Mouse (Mus musculus): Measurements from ENCODE around the gene Ptprd.
"Not testable (repeated sequence)": the region's sequence is repeated elsewhere in the genome, so short reads cannot be mapped to it uniquely, and the experiment has no call there.

Gene Ptprd

GRCm38 (mm10) chr4:76448678-76449465 is 1762.9 kb downstream of the Ptprd start:
- DNase-seq (ENCODE audit: low spot score) = no peak

DNA sequence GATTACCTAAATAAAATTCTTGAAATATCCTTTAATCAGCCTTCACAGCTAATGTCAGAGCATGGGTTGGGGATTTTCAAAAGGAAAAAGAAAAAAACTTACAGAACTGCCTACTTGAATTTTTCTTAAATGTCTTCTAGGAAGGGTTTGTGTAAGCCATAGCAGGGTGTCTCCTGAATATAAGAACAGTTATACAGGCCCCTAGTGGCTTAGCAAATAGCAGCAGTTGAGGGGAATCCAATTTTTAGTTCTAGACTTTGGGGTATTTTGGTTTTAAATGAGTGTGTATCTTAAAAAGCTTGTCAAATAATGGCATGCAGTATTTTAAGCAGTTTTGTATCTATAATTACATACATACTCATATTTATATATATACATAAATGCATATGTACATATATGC is 1764.4 kb downstream of the Ptprd start:
- no peak for DNase-seq (ENCODE audit: low spot score)

GRCm38 (mm10) chr4:76444778-76445177 is 1767.0 kb downstream of the Ptprd start:
- no peak for DNase-seq (ENCODE audit: low spot score)

DNA sequence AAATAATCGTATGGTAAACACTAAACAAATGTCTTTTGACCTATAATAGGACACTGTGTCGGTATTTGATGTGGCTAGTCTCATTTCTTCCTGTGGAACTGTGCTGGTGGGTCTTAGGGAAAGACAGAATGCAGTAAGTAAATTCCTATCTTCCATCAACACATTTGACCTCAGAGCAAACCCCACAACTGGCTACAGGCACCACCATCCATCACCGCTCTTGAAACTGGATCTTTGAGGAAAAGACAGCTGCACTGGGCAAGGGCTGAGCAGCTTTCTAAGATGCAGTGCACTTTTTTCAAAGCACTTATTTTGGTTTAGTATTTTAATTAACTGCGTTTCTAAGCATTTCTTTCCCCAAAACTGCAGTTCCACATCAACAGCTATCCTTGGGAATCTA is 1768.2 kb downstream of the Ptprd start:
- no peak for DNase-seq (ENCODE audit: low spot score)

- DNase-seq (ENCODE audit: low spot score) = no peak
Measured at GRCm38 (mm10) chr4:76440791-76441364, 1770.9 kb downstream of the Ptprd start.

DNA sequence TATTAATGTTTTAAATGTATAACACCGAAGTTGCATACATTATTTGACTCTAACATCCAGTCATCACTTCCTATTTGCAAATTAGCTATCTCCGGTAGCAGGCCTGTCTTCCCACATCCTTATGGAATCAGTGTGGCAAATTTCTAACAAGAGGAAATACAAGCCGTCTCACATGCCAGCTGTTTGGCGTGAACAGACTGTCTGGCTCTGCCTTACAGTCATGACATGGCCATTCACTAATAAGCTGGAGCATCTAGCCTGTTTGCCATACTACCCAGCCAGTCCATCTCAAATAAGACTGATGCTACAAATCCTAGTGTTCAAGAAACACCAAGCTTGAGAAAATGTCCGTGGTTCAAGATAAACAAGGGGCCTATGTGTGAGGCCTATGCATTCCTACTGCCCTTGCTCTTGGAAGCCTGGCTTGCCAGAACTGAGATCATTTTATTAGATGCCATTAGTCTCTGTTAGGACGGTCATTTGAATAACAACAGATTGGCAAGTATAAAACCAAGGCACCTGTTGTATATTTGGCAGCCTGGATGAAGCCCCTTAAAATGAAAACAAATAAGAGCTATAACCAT is 1773.2 kb downstream of the Ptprd start:
- DNase-seq (ENCODE audit: low spot score) = no peak

GRCm38 (mm10) chr4:76438068-76438467 is 1773.7 kb downstream of the Ptprd start:
- DNase-seq (ENCODE audit: low spot score) = no peak

DNA sequence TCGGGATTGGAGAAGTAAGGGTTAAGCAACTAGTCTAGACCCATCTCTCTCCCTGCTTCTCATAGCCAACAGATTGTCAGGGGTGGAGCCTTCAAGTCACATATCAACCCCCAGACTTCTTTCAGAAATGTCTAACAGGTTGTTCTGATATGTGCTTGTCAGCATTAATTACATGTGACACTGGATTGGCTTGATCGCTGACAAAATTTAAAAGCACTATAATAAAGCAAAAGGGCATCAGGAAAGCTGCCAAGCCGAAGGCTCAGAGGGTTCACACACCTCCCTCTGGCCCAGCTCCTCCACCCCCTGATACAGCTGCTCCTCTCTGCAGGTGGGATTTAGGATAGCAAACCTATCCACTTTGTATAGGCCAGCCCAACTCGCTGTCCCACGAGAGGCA is 1775.8 kb downstream of the Ptprd start:
- DNase-seq (ENCODE audit: low spot score) = no peak

- no peak for DNase-seq (ENCODE audit: low spot score)
Measured at GRCm38 (mm10) chr4:76429769-76430168, 1782.0 kb downstream of the Ptprd start.

GRCm38 (mm10) chr4:76427036-76427435 is 1784.7 kb downstream of the Ptprd start:
- DNase-seq (ENCODE audit: low spot score) = not testable (repeated sequence)

DNA sequence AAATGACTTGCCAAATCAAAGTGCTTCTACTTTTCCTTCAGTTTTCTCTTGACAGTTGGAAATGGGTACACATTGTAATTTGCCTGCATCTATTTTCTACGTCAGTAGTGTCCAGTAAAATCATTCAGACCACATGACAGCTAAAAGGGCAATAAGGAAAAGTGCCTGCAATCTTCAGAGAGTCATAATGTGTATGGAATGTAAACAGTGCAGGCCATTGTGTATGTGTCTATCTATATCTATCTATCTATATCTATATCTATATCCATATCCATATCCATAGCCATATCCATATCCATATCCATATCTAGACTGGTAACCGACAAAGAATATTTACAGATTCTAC is 1786.6 kb downstream of the Ptprd start:
- DNase-seq (ENCODE audit: low spot score) = no peak

GRCm38 (mm10) chr4:76424324-76425229 is 1787.2 kb downstream of the Ptprd start:
- DNase-seq (ENCODE audit: low spot score) = no peak

DNA sequence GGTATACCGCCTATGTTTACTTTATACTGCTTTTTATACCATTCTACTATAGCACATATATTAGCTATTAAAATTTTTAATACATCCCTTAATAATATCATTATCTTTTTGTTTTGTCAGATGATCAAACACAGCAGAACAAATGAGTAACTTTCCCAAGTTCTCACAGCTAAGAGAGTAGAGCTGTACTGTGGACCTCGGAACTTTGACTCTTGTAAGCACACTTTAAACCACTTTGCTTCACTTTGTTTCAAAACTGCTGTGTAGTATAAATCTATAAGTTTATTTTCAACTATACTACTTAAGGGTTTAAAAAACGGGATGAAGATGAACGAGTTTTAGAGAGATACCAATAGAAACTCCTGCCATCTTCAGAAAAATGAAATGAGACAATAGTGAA is 1789.6 kb downstream of the Ptprd start:
- no peak for DNase-seq (ENCODE audit: low spot score)

DNA sequence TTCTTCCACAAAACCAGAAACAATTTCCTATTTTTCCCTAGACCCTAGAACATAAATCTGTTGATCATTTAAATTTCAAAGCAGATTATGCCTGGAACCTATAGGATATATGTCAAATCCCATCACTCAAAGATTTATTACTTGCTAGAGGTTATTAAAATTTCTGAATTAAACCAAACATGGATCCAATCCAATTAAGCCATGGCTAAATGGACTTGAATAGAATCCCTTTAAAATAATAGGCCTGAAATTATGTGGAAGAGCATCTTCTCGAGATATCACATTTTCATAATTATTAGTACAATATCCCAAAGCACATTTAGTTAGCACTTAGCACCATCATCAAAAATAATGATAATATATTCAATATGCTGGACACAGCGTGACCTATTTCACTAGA is 1792.1 kb downstream of the Ptprd start:
- no peak for DNase-seq (ENCODE audit: low spot score)

- no peak for DNase-seq (ENCODE audit: low spot score)
Measured at GRCm38 (mm10) chr4:76417676-76418075, 1794.1 kb downstream of the Ptprd start.

DNA sequence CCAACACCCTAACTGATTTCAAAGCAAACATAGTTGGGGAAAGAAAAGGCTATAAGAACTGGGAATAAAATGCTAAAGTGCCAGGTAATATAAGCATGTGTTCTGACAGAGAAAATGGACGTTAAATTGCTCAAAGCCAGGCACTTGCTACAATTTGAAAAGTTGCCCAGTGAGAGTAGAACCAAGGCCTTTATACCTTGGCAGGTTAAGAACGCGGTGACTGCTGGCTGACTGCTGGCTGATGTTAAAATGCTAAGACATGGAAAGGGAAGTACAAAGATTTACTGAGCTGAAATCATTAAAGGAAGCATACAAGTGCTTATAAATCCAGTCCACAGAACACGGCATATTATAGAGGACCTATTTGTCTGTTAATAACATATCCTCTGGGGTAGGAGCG is 1796.1 kb downstream of the Ptprd start:
- no peak for DNase-seq (ENCODE audit: low spot score)

GRCm38 (mm10) chr4:76414591-76414990 is 1797.2 kb downstream of the Ptprd start:
- no peak for DNase-seq (ENCODE audit: low spot score)

GRCm38 (mm10) chr4:76410053-76410452 is 1801.7 kb downstream of the Ptprd start:
- DNase-seq (ENCODE audit: low spot score) = no peak

DNA sequence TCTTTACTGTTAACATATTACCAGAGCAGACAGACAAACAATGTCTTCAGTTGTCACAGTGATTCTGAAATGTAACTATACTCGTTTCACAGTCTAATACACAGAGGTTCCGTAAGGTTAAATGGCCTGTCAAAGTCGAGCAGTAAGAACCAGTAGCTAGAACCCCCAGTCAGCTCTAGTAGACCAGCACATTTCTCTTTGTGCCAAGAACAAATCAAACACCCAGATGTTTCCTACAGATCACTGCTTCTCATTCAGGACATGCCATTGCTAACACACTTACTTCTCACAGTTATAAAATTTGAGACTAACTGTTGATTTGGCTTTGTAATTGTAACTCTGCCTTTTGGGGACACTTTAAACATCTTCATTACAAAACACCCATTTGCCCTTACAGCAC is 1802.6 kb downstream of the Ptprd start:
- DNase-seq (ENCODE audit: low spot score) = no peak

DNA sequence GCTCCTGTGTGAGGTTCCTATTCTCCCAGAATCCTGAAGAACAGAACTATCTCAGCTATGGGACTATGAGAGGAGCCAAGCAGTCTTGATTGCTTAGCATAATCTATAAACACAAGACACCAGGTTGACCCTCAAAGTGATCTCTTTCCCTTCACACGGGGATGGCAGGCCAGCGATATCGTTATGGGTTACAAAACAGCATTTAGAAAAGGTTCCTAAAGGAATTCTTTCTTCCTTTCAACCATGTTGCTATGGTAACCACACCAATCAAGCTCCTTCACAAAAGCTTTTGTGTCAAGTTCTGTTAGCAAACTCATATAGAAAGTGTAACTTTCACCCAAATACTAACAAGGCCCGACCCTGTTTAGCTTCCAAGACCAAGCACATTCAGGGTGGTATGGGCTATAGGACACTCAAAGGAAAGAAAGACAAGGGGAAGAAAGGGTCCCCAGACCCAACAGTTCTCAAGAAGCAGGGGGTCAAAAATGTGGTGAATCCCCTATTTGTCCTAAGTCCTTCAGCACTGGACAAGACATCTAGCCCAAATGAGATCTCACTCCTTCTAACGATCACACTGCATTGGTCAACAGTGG is 1805.8 kb downstream of the Ptprd start:
- no peak for DNase-seq (ENCODE audit: low spot score)

GRCm38 (mm10) chr4:76403219-76403618 is 1808.5 kb downstream of the Ptprd start:
- no peak for DNase-seq (ENCODE audit: low spot score)

DNA sequence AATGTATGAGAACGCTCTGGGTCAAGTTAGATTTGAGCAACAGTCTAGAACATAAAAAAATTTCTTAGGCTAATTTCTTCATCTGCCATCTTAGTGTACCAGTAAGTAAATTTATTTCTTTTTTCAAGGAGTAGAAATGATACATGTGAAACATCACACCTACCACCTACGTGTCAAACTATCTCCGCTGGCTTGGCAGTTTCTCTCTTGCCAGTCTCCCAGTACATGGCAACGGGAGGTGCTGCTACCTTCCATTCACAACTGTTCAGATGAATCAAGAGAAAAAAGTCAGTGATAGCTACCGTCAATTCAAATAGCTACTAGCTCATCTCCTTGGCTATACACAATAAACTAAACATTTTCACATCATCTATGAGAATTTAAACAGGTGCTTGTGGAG is 1823.9 kb downstream of the Ptprd start:
- DNase-seq (ENCODE audit: low spot score) = no peak
